Mouse (Mus musculus) MEL (cell line): Measurements from ENCODE around the gene Nt5dc3. TPM values are rescaled to one million over a fixed set of nuclear protein-coding genes. Genes with fewer than 3 reads are reported as not detected.

Experiments used
- DNase-seq: peaks from one replicate; pipeline ENCODE4 v3.0.0; 2011; ENCODE audit warnings: low read depth, low spot score
- H3K27ac ChIP-seq: 2 replicates; pipeline ENCODE4 v1.5.1; 2012; ENCODE audit warnings: low read depth, mild to moderate bottlenecking, control low read depth, low read length, moderate library complexity; ENCODE audit not compliant: control insufficient read depth
- H3K27me3 ChIP-seq, 2 experiments: fragments of 150-350 bp in 1 of 2; sonication (generic) in 1 of 2; 2 replicates each; pipeline ENCODE4 v1.6.1; 2012; ENCODE audit warnings: low read length in 2 of 2, mild to moderate bottlenecking in 2 of 2, improper control_type of control experiment in 1 of 2, moderate library complexity in 1 of 2; ENCODE audit not compliant: insufficient read depth in 2 of 2, control insufficient read depth in 1 of 2
- H3K36me3 ChIP-seq, 2 experiments: 2 replicates each; pipeline ENCODE4 v1.6.1; 2012 to 2014; ENCODE audit warnings: low read length in 2 of 2, improper control_type of control experiment in 1 of 2, inconsistent platforms in 1 of 2, mild to moderate bottlenecking in 1 of 2; ENCODE audit not compliant: insufficient read depth in 2 of 2, control insufficient read depth in 1 of 2
- H3K4me1 ChIP-seq, 2 experiments: fragments of 150-350 bp in 1 of 2; sonication (generic) in 1 of 2; 2 replicates each; pipeline ENCODE4 v1.6.1; 2012; ENCODE audit warnings: low read length in 2 of 2, improper control_type of control experiment in 1 of 2, mild to moderate bottlenecking in 1 of 2; ENCODE audit not compliant: insufficient read depth in 2 of 2, control insufficient read depth in 1 of 2
- H3K4me3 ChIP-seq, 2 experiments: fragments of 150-350 bp in 1 of 2; sonication (generic) in 1 of 2; 2 replicates each; pipeline ENCODE4 v1.5.1; 2012; ENCODE audit warnings: low read depth in 2 of 2, low read length in 2 of 2, mild to moderate bottlenecking in 2 of 2, moderate library complexity in 2 of 2, control low read depth in 1 of 2, improper control_type of control experiment in 1 of 2; ENCODE audit not compliant: control insufficient read depth in 1 of 2, insufficient read depth in 1 of 2
- H3K79me2 ChIP-seq: 2 replicates; pipeline ENCODE4 v1.6.1; 2012; ENCODE audit warnings: mild to moderate bottlenecking, low read length, moderate library complexity; ENCODE audit not compliant: control insufficient read depth, poor library complexity, insufficient read depth
- H3K9ac ChIP-seq: 2 replicates; pipeline ENCODE4 v1.6.1; 2012; ENCODE audit warnings: low read depth, mild to moderate bottlenecking, control low read depth, low read length, moderate library complexity; ENCODE audit not compliant: control insufficient read depth, poor library complexity, severe bottlenecking
- H3K9me3 ChIP-seq: fragments of 150-350 bp; sonication (generic); replicated peaks from 2 replicates; pipeline ENCODE4 v1.6.1; 2012; ENCODE audit warnings: mild to moderate bottlenecking, low read length, improper control_type of control experiment, moderate library complexity; ENCODE audit not compliant: insufficient read depth
- CHD1 ChIP-seq: IDR thresholded peaks from 2 replicates; pipeline ENCODE4 v1.6.1; 2012; ENCODE audit warnings: low read depth, mild to moderate bottlenecking, inconsistent platforms, low read length, improper control_type of control experiment
- CHD2 ChIP-seq: IDR thresholded peaks from 2 replicates; pipeline ENCODE4 v1.6.1; 2011; ENCODE audit warnings: low read length, improper control_type of control experiment
- EP300 ChIP-seq, 2 experiments: IDR thresholded peaks; 2 replicates each; pipeline ENCODE4 v1.6.1; 2011; ENCODE audit warnings: improper control_type of control experiment in 2 of 2, low read length in 2 of 2, low read depth in 1 of 2, mild to moderate bottlenecking in 1 of 2
- ETS1 ChIP-seq: IDR thresholded peaks from 2 replicates; pipeline ENCODE4 v1.6.1; 2012; ENCODE audit warnings: low read depth, mild to moderate bottlenecking, inconsistent platforms, low read length, improper control_type of control experiment, moderate library complexity
- KAT2A ChIP-seq: conservative IDR thresholded peaks from 2 replicates; pipeline ENCODE4 v1.6.1; 2012; ENCODE audit warnings: low read depth, low read length, improper control_type of control experiment, inconsistent platforms
- MEF2A ChIP-seq: IDR thresholded peaks from 2 replicates; pipeline ENCODE4 v1.6.1; 2014; ENCODE audit warnings: low read depth, mild to moderate bottlenecking, inconsistent platforms, low read length, improper control_type of control experiment; ENCODE audit not compliant: poor library complexity, insufficient replicate concordance, severe bottlenecking; ENCODE audit errors: extremely low read depth
- MYB ChIP-seq: IDR thresholded peaks from 2 replicates; pipeline ENCODE4 v1.6.1; 2011; ENCODE audit warnings: mild to moderate bottlenecking, low read depth, low read length, improper control_type of control experiment
- MYC ChIP-seq: IDR thresholded peaks from 2 replicates; pipeline ENCODE4 v1.6.1; 2011; ENCODE audit warnings: low read depth, mild to moderate bottlenecking, low read length, improper control_type of control experiment, moderate library complexity
- NELFE ChIP-seq: IDR thresholded peaks from 2 replicates; pipeline ENCODE4 v1.6.1; 2011; ENCODE audit warnings: low read depth, low read length, improper control_type of control experiment
- NRF1 ChIP-seq: IDR thresholded peaks from 2 replicates; pipeline ENCODE4 v1.6.1; 2014; ENCODE audit warnings: low read depth, mild to moderate bottlenecking, inconsistent platforms, low read length, improper control_type of control experiment, moderate library complexity; ENCODE audit not compliant: poor library complexity, insufficient read depth, severe bottlenecking
- POLR2AphosphoS5 ChIP-seq: IDR thresholded peaks from 2 replicates; pipeline ENCODE4 v1.6.1; 2012; ENCODE audit warnings: low read depth, borderline replicate concordance, mild to moderate bottlenecking, inconsistent platforms, low read length, moderate library complexity, mixed read lengths
- RAD21 ChIP-seq: IDR thresholded peaks from 2 replicates; pipeline ENCODE4 v1.6.1; 2011; ENCODE audit warnings: mild to moderate bottlenecking, low read depth, low read length, improper control_type of control experiment
- RCOR1 ChIP-seq: IDR thresholded peaks from 2 replicates; pipeline ENCODE4 v1.6.1; 2012; ENCODE audit warnings: low read depth, mild to moderate bottlenecking, inconsistent platforms, low read length, improper control_type of control experiment
- SIN3A ChIP-seq: IDR thresholded peaks from 2 replicates; pipeline ENCODE4 v1.6.1; 2012; ENCODE audit warnings: low read length, improper control_type of control experiment, inconsistent platforms
- SMC3 ChIP-seq: IDR thresholded peaks from 2 replicates; pipeline ENCODE4 v1.6.1; 2011; ENCODE audit warnings: low read depth, low read length, improper control_type of control experiment
- USF2 ChIP-seq, 2 experiments: IDR thresholded peaks; 2 replicates each; pipeline ENCODE4 v1.6.1; 2011 to 2012; ENCODE audit warnings: improper control_type of control experiment in 2 of 2, low read length in 2 of 2, borderline replicate concordance in 1 of 2, inconsistent platforms in 1 of 2, low read depth in 1 of 2, mild to moderate bottlenecking in 1 of 2; ENCODE audit not compliant: insufficient read depth in 1 of 2
- ZC3H11A ChIP-seq: IDR thresholded peaks from 2 replicates; pipeline ENCODE4 v1.6.1; 2012; ENCODE audit warnings: low read depth, mild to moderate bottlenecking, inconsistent platforms, low read length, improper control_type of control experiment
- ZKSCAN1 ChIP-seq: IDR thresholded peaks from 2 replicates; pipeline ENCODE4 v1.6.1; 2012; ENCODE audit warnings: low read depth, mild to moderate bottlenecking, inconsistent platforms, low read length, improper control_type of control experiment, moderate library complexity
- ZNF384 ChIP-seq: IDR thresholded peaks from 2 replicates; pipeline ENCODE4 v1.6.1; 2012; ENCODE audit warnings: low read depth, mild to moderate bottlenecking, inconsistent platforms, low read length, improper control_type of control experiment
- polyA plus RNA-seq, 2 experiments: library from polyadenylated mRNA; stranded (reverse) in 1 of 2; unstranded in 1 of 2; fragments of >175 nt in 1 of 2; fragments of >200 nt in 1 of 2; gene quantifications; 2 replicates each; pipeline versions ENCODE4 v1.2.1 to v1.2.4; 2012; ENCODE audit warnings: low replicate concordance in 2 of 2, low read depth in 1 of 2; ENCODE audit not compliant: insufficient read length in 2 of 2, insufficient read depth in 1 of 2, missing spikeins in 1 of 2
- total RNA-seq: library from RNA; depleted of rRNA; stranded (reverse); fragments of 300-350 nt; gene quantifications from 2 replicates; pipeline ENCODE4 v1.2.3, GENCODE M21; 2012

Gene Nt5dc3
- total and polyA plus RNA-seq, 3 experiments = 9.7 to 15.6 TPM; not detected in 1

DNA sequence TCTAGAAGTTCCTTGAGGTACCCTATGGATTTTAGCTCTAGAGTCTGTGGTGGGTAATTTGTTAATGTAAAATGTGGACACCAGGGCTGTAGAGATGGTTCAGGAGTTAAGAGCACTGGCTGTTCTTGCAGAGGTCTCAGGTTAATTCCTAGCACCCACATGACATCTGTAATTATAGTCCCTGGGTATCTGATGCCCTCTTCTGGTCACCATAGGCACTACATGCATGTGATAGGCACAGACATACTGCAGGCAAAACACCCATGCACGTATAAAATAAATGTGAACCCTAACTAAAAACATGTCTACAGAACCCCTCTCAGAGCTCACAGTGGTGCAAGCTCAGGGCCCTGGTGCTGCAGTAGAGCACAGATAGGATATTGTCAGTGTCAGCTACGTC, 50.7 kb downstream of the Nt5dc3 start (continued):
- TF ChIP-seq POLR2AphosphoS5 (no peak), ZKSCAN1 (no peak), CHD2 (no peak), NRF1 (no peak), NELFE (no peak), ZNF384 (no peak)

DNA sequence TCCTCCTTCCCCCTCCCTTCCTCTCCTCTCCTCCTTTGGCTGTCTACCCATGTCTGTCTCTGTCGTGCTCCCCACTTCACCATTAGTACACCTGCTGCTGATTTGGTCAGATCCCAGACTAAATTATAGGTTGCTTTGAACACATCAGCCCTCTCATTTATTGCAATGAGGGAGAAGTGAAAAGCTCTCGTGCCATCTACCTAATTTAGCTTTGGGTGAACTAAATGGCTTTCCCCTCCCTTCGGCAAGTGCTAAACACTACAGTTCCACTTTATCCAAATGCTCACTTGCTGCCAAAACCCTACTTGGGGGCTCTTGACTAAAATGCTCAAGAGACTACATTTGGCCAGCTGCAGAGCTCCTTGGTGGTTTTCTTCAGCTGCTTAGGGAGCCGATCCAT, 58.0 kb downstream of the Nt5dc3 start:
- H3K79me2 ChIP-seq = no peaks in the 10 kb centered on the region
- no peak overlapping the region for H3K27ac ChIP-seq
- no peaks in the 10 kb centered on the region for H3K27me3 ChIP-seq
- no peak overlapping the region for H3K9ac ChIP-seq
- no peaks in the 10 kb centered on the region for H3K4me1 ChIP-seq
- no peak overlapping the region for H3K4me3 ChIP-seq
- H3K9me3 ChIP-seq = no peaks in the 10 kb centered on the region
- peaks cover 0 to 6% of the 10 kb centered on the region in 2 experiments; a peak in 2 of 4 replicates for H3K36me3 ChIP-seq
- DNase-seq = no peak
- TF ChIP-seq SIN3A = no peak
- no peak for TF ChIP-seq ETS1
- TF ChIP-seq POLR2AphosphoS5 = no peak
- TF ChIP-seq MYC = no peak

DNA sequence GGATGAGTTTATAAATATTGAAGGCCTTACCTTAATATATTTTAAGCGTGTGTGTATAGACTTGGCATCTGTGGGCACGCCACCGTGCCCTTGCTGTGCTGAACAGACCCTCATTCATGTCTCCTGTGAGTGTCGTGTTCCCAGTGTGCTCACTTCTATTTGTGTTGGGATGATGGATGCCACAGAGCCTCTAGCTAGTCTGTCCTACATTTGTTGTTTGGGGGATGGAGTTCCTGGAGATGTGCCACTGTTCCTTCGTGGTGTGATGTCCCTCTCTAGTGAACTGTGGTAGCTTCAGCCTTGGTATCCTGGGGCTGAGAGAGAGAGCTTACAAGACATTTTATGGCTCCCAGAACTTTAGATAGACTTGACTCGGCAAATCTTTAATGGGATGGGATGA, 60.0 kb downstream of the Nt5dc3 start:
- no peak overlapping the region for H3K27ac ChIP-seq
- no peaks in the 10 kb centered on the region for H3K79me2 ChIP-seq
- H3K27me3 ChIP-seq = no peaks in the 10 kb centered on the region
- H3K9ac ChIP-seq = no peak overlapping the region
- no peak for DNase-seq
- no peak for TF ChIP-seq CHD2
- no peaks in the 10 kb centered on the region for H3K4me1 ChIP-seq
- H3K9me3 ChIP-seq = no peaks in the 10 kb centered on the region
- H3K4me3 ChIP-seq = no peak overlapping the region
- peaks cover 0 to 6% of the 10 kb centered on the region in 2 experiments; a peak in 2 of 4 replicates for H3K36me3 ChIP-seq

DNA sequence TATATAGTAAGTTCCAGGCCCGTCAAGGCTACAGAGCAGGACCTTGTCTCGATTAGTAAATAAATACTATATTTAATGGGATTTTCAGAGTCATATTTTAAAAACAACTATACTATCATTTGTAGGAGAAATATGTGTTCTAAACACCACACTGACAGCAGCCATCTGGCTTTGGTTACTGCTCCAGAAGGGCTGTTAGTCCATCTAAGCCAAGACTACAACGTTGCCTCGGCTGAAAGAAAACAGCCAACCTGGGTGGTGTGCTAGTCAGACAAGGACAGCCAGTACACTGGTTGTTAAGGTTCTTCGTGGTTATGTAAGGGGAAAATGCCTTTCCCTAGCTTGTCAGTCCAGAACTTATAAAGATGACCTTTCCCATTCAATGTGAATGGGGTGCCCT, 63.9 kb downstream of the Nt5dc3 start:
- no peaks in the 10 kb centered on the region for H3K79me2 ChIP-seq
- no peaks in the 10 kb centered on the region for H3K36me3 ChIP-seq
- H3K27ac ChIP-seq = no peak overlapping the region
- TF ChIP-seq NRF1 (no peak), USF2 (IDR thresholded peaks at IDR 0.05; ENCODE audit: borderline replicate concordance in 1 of 2, insufficient read depth in 1 of 2, low read depth in 1 of 2, low read length in 2 of 2) (no peak), NELFE (no peak), CHD1 (no peak), KAT2A (no peak), SMC3 (no peak), RAD21 (no peak), MYC (no peak), RCOR1 (no peak), ZC3H11A (no peak), MYB (no peak), MEF2A (no peak), EP300 (IDR thresholded peaks at IDR 0.05; ENCODE audit: low read depth in 1 of 2, low read length in 2 of 2) (no peak)
- TF ChIP-seq, all 39 proteins: peak for 0
- Histone ChIP-seq H3K27me3 (no peaks in the 10 kb centered on the region), H3K4me1 (no peaks in the 10 kb centered on the region), H3K9ac (no peak overlapping the region), H3K9me3 (no peaks in the 10 kb centered on the region), H3K4me3 (no peak overlapping the region)
- DNase-seq = no peak
